23 mouse cellular contexts compared by ENCODE assay signal in the genomic region with DNA sequence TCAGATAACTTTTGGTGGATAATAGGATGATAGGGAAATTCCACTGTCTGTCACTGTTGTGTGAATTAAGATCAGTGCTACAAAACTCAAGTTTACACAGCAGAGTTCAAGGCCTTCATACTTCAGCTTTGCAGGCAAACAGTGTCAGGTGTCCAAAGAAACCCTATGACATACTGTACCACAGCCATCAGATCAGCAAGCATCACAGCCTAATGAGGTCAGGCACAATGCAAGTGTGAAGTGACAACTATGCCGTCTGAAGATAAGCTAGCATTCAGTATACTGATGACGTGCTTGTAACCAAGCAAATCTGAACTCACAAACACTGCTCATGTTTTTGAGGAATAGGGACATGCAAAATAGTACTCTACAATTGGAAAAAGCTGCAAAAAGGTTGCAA. TPM values are rescaled to one million over a fixed set of nuclear protein-coding genes. Genes with fewer than 3 reads are reported as not detected.
"Had no signal": no experiment of that assay in that cellular context is flagged by ENCODE, and none has a peak within 500 bp of the region (broad histone marks: within the 10 kb centered on the region; RNA-seq: fewer than 3 reads in every experiment).

No protein-coding gene starts in this region.

- H3K4me3 ChIP-seq: midbrain, embryonic 10.5 days; midbrain, embryonic 12.5 days; myocyte; neural tube, embryonic 13.5 days; neural tube, embryonic 15.5 days had no signal

- H3K27ac ChIP-seq: midbrain, embryonic 10.5 days; midbrain, embryonic 12.5 days; neural tube, embryonic 13.5 days; neural tube, embryonic 15.5 days had no signal

- ATAC-seq: midbrain, embryonic 16.5 days had no signal

- H3K4me1 ChIP-seq: midbrain, embryonic 10.5 days; midbrain, embryonic 12.5 days; neural tube, embryonic 13.5 days; neural tube, embryonic 15.5 days had no signal

- H3K9me3 ChIP-seq: midbrain, embryonic 10.5 days; midbrain, embryonic 12.5 days; neural tube, embryonic 13.5 days; neural tube, embryonic 15.5 days had no signal

- DNase-seq: lung, adult 18-20 months; lung, embryonic 14.5 days; lung, postnatal 10 days; lung, postnatal 4 days; midbrain, embryonic 14.5 days; retina, postnatal 1 day; right cerebral cortex, adult 18-20 months; right cerebral cortex, postnatal 25 days; right cerebral cortex, postnatal 4 days; spleen, adult 18-20 months; thymus, adult 18-20 months; thymus, postnatal 14 days; thymus, postnatal 36 days had no signal

- H3K9ac ChIP-seq: lung, embryonic 14.5 days; midbrain, embryonic 12.5 days; neural tube, embryonic 13.5 days; neural tube, embryonic 15.5 days had no signal

- H3K27me3 ChIP-seq: midbrain, embryonic 12.5 days; neural tube, embryonic 13.5 days; neural tube, embryonic 15.5 days had no signal

- H3K4me2 ChIP-seq: lung, embryonic 14.5 days; midbrain, embryonic 12.5 days; neural tube, embryonic 13.5 days; neural tube, embryonic 15.5 days had no signal

RNA-seq across cellular contexts. Expression of a gene that starts 43.1 kb away (rescaled TPM):
- total RNA-seq: megakaryocyte, adult 5-6 weeks; megakaryocyte-erythroid progenitor cell, adult 5-6 weeks had no signal
- polyA plus RNA-seq: lung, embryonic 14.5 days; lung, embryonic 16.5 days; midbrain, embryonic 14.5 days; midbrain, embryonic 16.5 days; thymus, postnatal 0 days had no signal
